Mouse (Mus musculus) naive thymus-derived CD4-positive, alpha-beta T cell, adult 2 months (primary cell): Measurements from ENCODE around the gene Ppp4r4.
"Not testable (repeated sequence)": the region's sequence is repeated elsewhere in the genome, so short reads cannot be mapped to it uniquely, and the experiment has no call there.

Experiments
- DNase-seq: peaks from one replicate; pipeline ENCODE4 v3.0.0-alpha.2; 2011; ENCODE audit warnings: low read depth

Gene Ppp4r4

GRCm38 (mm10) chr12:103532020-103532648, at the start of gene Ppp4r4:
Gene Ppp4r4, plus strand, starts transcription at chr12:103532283.
- peak; percentile 88 for DNase-seq

GRCm38 (mm10) chr12:103482781-103483180, 49.3 kb upstream of the Ppp4r4 start:
- DNase-seq, result no peak

GRCm38 (mm10) chr12:103484200-103484972, 47.7 kb upstream of the Ppp4r4 start:
- not testable (repeated sequence) for DNase-seq

GRCm38 (mm10) chr12:103486726-103487125, 45.4 kb upstream of the Ppp4r4 start:
- no peak for DNase-seq

GRCm38 (mm10) chr12:103487276-103487675, 44.8 kb upstream of the Ppp4r4 start:
- no peak for DNase-seq

- no peak for DNase-seq
These were observed 44.3 kb upstream of the Ppp4r4 start for GRCm38 (mm10) chr12:103487750-103488149.

GRCm38 (mm10) chr12:103491091-103491730, 40.9 kb upstream of the Ppp4r4 start:
- peak; percentile 12 for DNase-seq

- peak; percentile 93 for DNase-seq
These were observed 39.3 kb upstream of the Ppp4r4 start for GRCm38 (mm10) chr12:103492767-103493166.

GRCm38 (mm10) chr12:103494486-103494885, 37.6 kb upstream of the Ppp4r4 start:
- peak; percentile 83 for DNase-seq

GRCm38 (mm10) chr12:103498768-103499167, 33.3 kb upstream of the Ppp4r4 start:
- no peak for DNase-seq

GRCm38 (mm10) chr12:103499261-103499660, 32.8 kb upstream of the Ppp4r4 start:
- no peak for DNase-seq

- DNase-seq, result no peak
These were observed 28.8 kb upstream of the Ppp4r4 start for GRCm38 (mm10) chr12:103503300-103503699.

GRCm38 (mm10) chr12:103504402-103504801, 27.7 kb upstream of the Ppp4r4 start:
- no peak for DNase-seq

GRCm38 (mm10) chr12:103508346-103508745, 23.7 kb upstream of the Ppp4r4 start:
- DNase-seq, result no peak

- DNase-seq, result no peak
These were observed 22.2 kb upstream of the Ppp4r4 start for GRCm38 (mm10) chr12:103509893-103510292.

GRCm38 (mm10) chr12:103511586-103511985, 20.5 kb upstream of the Ppp4r4 start:
- DNase-seq, result no peak

- DNase-seq, result no peak
These were observed 19.0 kb upstream of the Ppp4r4 start for GRCm38 (mm10) chr12:103513039-103513438.

GRCm38 (mm10) chr12:103513451-103513871, 18.6 kb upstream of the Ppp4r4 start:
- DNase-seq, result no peak

GRCm38 (mm10) chr12:103514354-103514753, 17.7 kb upstream of the Ppp4r4 start:
- DNase-seq, result no peak

GRCm38 (mm10) chr12:103515638-103516037, 16.4 kb upstream of the Ppp4r4 start:
- DNase-seq, result no peak

GRCm38 (mm10) chr12:103518640-103519039, 13.4 kb upstream of the Ppp4r4 start:
- DNase-seq, result no peak

- no peak for DNase-seq
These were observed 1.5 kb upstream of the Ppp4r4 start for GRCm38 (mm10) chr12:103530596-103530995.
